Mouse (Mus musculus) ES-E14 (cell line): ENCODE measurements around the gene Ralgps1. TPM values are rescaled to one million over a fixed set of nuclear protein-coding genes. Genes with fewer than 3 reads are reported as not detected.

Experiments
- DNase-seq: peaks from one replicate; pipeline ENCODE4 v3.0.0-alpha.2; 2013; ENCODE audit warnings: low read depth, low spot score
- H3K27ac ChIP-seq: 2 replicates; pipeline ENCODE4 v1.5.1; 2012; ENCODE audit warnings: low read depth, mild to moderate bottlenecking, low read length, moderate library complexity, mixed read lengths; ENCODE audit not compliant: poor library complexity, insufficient read depth, severe bottlenecking
- H3K36me3 ChIP-seq: 2 replicates; pipeline ENCODE4 v1.6.1; 2012; ENCODE audit warnings: mild to moderate bottlenecking, low read length, moderate library complexity, mixed read lengths; ENCODE audit not compliant: control insufficient read depth, poor library complexity, insufficient read depth, severe bottlenecking
- H3K4me1 ChIP-seq, 2 experiments: fragments of 150-350 bp in 1 of 2; sonication (generic) in 1 of 2; 2 replicates each; pipeline ENCODE4 v1.6.1; 2012; ENCODE audit warnings: low read length in 2 of 2, mild to moderate bottlenecking in 1 of 2, mixed read lengths in 1 of 2; ENCODE audit not compliant: control insufficient read depth in 2 of 2, insufficient read depth in 2 of 2, poor library complexity in 1 of 2
- H3K4me3 ChIP-seq, 2 experiments: fragments of 150-350 bp in 1 of 2; sonication (generic) in 1 of 2; 2 replicates each; pipeline ENCODE4 v1.5.1; 2012; ENCODE audit warnings: low read length in 2 of 2, low read depth in 1 of 2, mild to moderate bottlenecking in 1 of 2, mixed read lengths in 1 of 2; ENCODE audit not compliant: insufficient read depth in 1 of 2, poor library complexity in 1 of 2, severe bottlenecking in 1 of 2
- H3K9ac ChIP-seq: 2 replicates; pipeline ENCODE4 v1.6.1; 2012; ENCODE audit warnings: low read depth, mild to moderate bottlenecking, low read length, mixed read lengths; ENCODE audit not compliant: poor library complexity, insufficient read depth, severe bottlenecking
- H3K9me3 ChIP-seq: fragments of 150-350 bp; sonication (generic); 2 replicates; pipeline ENCODE4 v1.6.1; 2012; ENCODE audit warnings: low read depth, mild to moderate bottlenecking, low read length; ENCODE audit not compliant: control insufficient read depth, insufficient read depth
- CHD2 ChIP-seq: IDR thresholded peaks from 2 replicates; pipeline ENCODE4 v1.6.1; 2014; ENCODE audit warnings: mild to moderate bottlenecking, low read depth, low read length, inconsistent platforms
- HCFC1 ChIP-seq: IDR thresholded peaks from 2 replicates; pipeline ENCODE4 v1.6.1; 2012; ENCODE audit warnings: low read length, inconsistent platforms, borderline replicate concordance; ENCODE audit not compliant: insufficient read depth
- MAFK ChIP-seq: IDR thresholded peaks from 2 replicates; pipeline ENCODE4 v1.6.1; 2014; ENCODE audit warnings: mild to moderate bottlenecking, low read depth, low read length, inconsistent platforms; ENCODE audit not compliant: insufficient read depth
- ZC3H11A ChIP-seq: IDR thresholded peaks from 2 replicates; pipeline ENCODE4 v1.6.1; 2012; ENCODE audit warnings: low read depth, mild to moderate bottlenecking, inconsistent platforms, low read length, borderline replicate concordance
- ZNF384 ChIP-seq: IDR thresholded peaks from 2 replicates; pipeline ENCODE4 v1.6.1; 2012; ENCODE audit warnings: low read depth, low read length, inconsistent platforms
- in situ Hi-C, 2 experiments: fragments of 600-800 bp; cut with MboI; formaldehyde crosslinking; loops; one replicate each; pipeline ENCODE4 v1.15.1; 2025; ENCODE audit warnings: low sequenced_read_pairs in 2 of 2, inconsistent platforms in 1 of 2; ENCODE audit not compliant: unreplicated experiment in 2 of 2
- total RNA-seq: library from RNA; depleted of rRNA; stranded (reverse); fragments of 300-350 nt; gene quantifications from 2 replicates; pipeline ENCODE4 v1.2.3, GENCODE M21; 2012

Gene Ralgps1
- total RNA-seq, 1 experiment = 5.4 TPM

GRCm38 (mm10) chr2:33178243-33178932 is 192.9 kb downstream of the Ralgps1 start:
- Histone ChIP-seq H3K36me3 (no peaks in the 10 kb centered on the region), H3K27ac (no peak overlapping the region), H3K9me3 (no peaks in the 10 kb centered on the region), H3K4me3 (no peak overlapping the region), H3K4me1 (peaks cover 0 to 8% of the 10 kb centered on the region in 2 experiments; a peak in 2 of 4 replicates), H3K9ac (no peak overlapping the region)
- in situ Hi-C loops = no loop called here
- TF ChIP-seq ZC3H11A (no peak), MAFK (no peak), HCFC1 (no peak), CHD2 (no peak), ZNF384 (no peak)
- DNase-seq = no peak

DNA sequence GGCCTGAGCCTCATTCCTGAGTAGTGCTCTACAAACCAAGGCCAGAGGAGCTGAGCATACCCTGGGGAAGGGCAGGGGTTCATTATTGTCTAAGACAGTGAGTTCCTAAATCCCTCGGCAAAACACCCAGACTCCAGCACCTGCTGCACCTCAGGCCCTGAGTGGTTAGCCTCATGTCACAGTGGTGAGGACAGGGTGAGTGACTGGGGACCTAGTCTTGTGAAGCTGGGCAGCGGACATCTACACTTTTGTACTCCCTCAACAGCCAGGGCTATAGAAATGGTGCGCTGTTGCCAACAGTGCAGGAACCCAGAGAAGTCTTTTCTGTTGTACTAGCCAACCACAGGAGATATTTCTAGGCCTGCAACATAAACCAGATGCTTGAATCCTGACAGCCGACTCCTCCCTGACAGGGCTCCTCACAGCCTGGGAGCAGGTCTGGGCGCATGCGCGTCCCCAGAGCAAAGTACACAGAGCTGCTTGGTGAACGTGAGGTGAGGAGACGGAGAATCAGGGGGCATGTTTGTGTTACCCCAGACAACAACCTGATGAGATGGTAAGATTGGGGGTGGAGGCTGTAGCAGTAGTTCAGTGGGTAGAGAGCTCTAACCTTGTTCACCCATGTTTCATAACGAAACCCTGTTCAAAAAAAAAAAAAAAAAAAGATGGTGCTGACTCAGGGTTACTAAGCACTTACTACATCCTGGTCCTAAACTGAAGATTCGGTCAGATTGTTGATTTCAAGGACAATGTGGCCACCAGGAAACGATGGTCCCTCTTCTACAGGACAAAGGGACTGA is 193.6 kb downstream of the Ralgps1 start:
- no peak for DNase-seq
- in situ Hi-C loops = no loop called here
- H3K9me3 ChIP-seq = no peaks in the 10 kb centered on the region
- H3K9ac ChIP-seq = no peak overlapping the region
- no peaks in the 10 kb centered on the region for H3K36me3 ChIP-seq
- no peak overlapping the region for H3K27ac ChIP-seq
- H3K4me3 ChIP-seq = no peak overlapping the region
- peaks cover 0 to 8% of the 10 kb centered on the region in 2 experiments; a peak in 2 of 4 replicates for H3K4me1 ChIP-seq
- TF ChIP-seq MAFK (no peak), ZNF384 (no peak), HCFC1 (no peak), ZC3H11A (no peak), CHD2 (no peak)

GRCm38 (mm10) chr2:33176921-33177320 is 194.4 kb downstream of the Ralgps1 start:
- H3K9ac ChIP-seq = no peak overlapping the region
- no peaks in the 10 kb centered on the region for H3K9me3 ChIP-seq
- no peak overlapping the region for H3K4me3 ChIP-seq
- in situ Hi-C loops = no loop called here
- no peaks in the 10 kb centered on the region for H3K36me3 ChIP-seq
- TF ChIP-seq ZC3H11A = no peak
- TF ChIP-seq ZNF384 = no peak
- TF ChIP-seq MAFK = no peak
- no peak for TF ChIP-seq CHD2
- TF ChIP-seq HCFC1 = no peak
- peaks cover 0 to 8% of the 10 kb centered on the region in 2 experiments; a peak in 2 of 4 replicates for H3K4me1 ChIP-seq
- no peak overlapping the region for H3K27ac ChIP-seq
- DNase-seq = no peak

- H3K9me3 ChIP-seq = no peaks in the 10 kb centered on the region
- no peak overlapping the region for H3K27ac ChIP-seq
- peaks cover 0 to 8% of the 10 kb centered on the region in 2 experiments; a peak in 2 of 4 replicates for H3K4me1 ChIP-seq
- H3K36me3 ChIP-seq = no peaks in the 10 kb centered on the region
- no peak for TF ChIP-seq MAFK
- TF ChIP-seq ZC3H11A = no peak
- TF ChIP-seq HCFC1 = no peak
- no peak for TF ChIP-seq ZNF384
- no peak for TF ChIP-seq CHD2
- in situ Hi-C loops = no loop called here
- no peak overlapping the region for H3K9ac ChIP-seq
- no peak for DNase-seq
- no peak overlapping the region for H3K4me3 ChIP-seq
Observed at GRCm38 (mm10) chr2:33176516-33176915, 194.8 kb downstream of the Ralgps1 start.
